Mouse (Mus musculus) CH12.LX (cell line): ENCODE data around the gene Ube2l3. TPM values are rescaled to one million over a fixed set of nuclear protein-coding genes. Genes with fewer than 3 reads are reported as not detected.

Source experiments
- DNase-seq: peaks from one replicate; pipeline ENCODE4 v3.0.0-alpha.2; 2013; ENCODE audit errors: extremely low read depth
- H3K27ac ChIP-seq: 2 replicates; pipeline ENCODE4 v1.5.1; 2012; ENCODE audit warnings: low read depth, mild to moderate bottlenecking, control low read depth, moderate library complexity; ENCODE audit not compliant: insufficient read depth
- H3K27me3 ChIP-seq: replicated peaks from 2 replicates; pipeline ENCODE3; 2012; ENCODE audit warnings: inconsistent platforms
- H3K36me3 ChIP-seq, 2 experiments: replicated peaks in 1 of 2; 2 replicates each; pipeline versions ENCODE3 to v1.6.1; 2012; ENCODE audit warnings: inconsistent platforms in 1 of 2, low read length in 1 of 2, mild to moderate bottlenecking in 1 of 2, mixed read lengths in 1 of 2, moderate library complexity in 1 of 2; ENCODE audit not compliant: control insufficient read depth in 1 of 2, insufficient read depth in 1 of 2
- H3K4me1 ChIP-seq, 2 experiments: 2 replicates each; pipeline ENCODE4 v1.6.1; 2012; ENCODE audit warnings: inconsistent platforms in 1 of 2, moderate library complexity in 1 of 2; ENCODE audit not compliant: insufficient read depth in 2 of 2, control insufficient read depth in 1 of 2
- H3K4me2 ChIP-seq: 2 replicates; pipeline ENCODE4 v1.6.1; 2012; ENCODE audit warnings: low read depth, mild to moderate bottlenecking, control low read depth; ENCODE audit not compliant: poor library complexity, insufficient read depth, severe bottlenecking
- H3K4me3 ChIP-seq, 3 experiments: fragments of 150-350 bp in 1 of 3; sonication (generic) in 1 of 3; replicated peaks in 1 of 3; 2 replicates each; pipeline versions ENCODE3 to v1.5.1; 2011 to 2012; ENCODE audit warnings: low read depth in 2 of 3, low read length in 2 of 3, mild to moderate bottlenecking in 2 of 3, moderate library complexity in 2 of 3, control low read depth in 1 of 3, improper control_type of control experiment in 1 of 3, inconsistent platforms in 1 of 3, mixed read lengths in 1 of 3; ENCODE audit not compliant: poor library complexity in 1 of 3
- H3K79me2 ChIP-seq: replicated peaks from 2 replicates; pipeline ENCODE4 v1.6.1; 2012; ENCODE audit warnings: mild to moderate bottlenecking, moderate library complexity; ENCODE audit not compliant: control insufficient read depth, poor library complexity, insufficient read depth, severe bottlenecking; ENCODE audit errors: extremely low read depth
- H3K9ac ChIP-seq: 2 replicates; pipeline ENCODE4 v1.6.1; 2012; ENCODE audit warnings: low read depth, mild to moderate bottlenecking, control low read depth, moderate library complexity; ENCODE audit not compliant: insufficient read depth
- H3K9me3 ChIP-seq: replicated peaks from 2 replicates; pipeline ENCODE3; 2012; ENCODE audit warnings: low read length, inconsistent platforms, mixed read lengths
- BHLHE40 ChIP-seq: IDR thresholded peaks from 2 replicates; pipeline ENCODE4 v1.6.1; 2011; ENCODE audit warnings: mild to moderate bottlenecking, low read depth, low read length, improper control_type of control experiment
- CHD1 ChIP-seq: IDR thresholded peaks from 2 replicates; pipeline ENCODE4 v1.6.1; 2012; ENCODE audit warnings: low read depth, low read length, improper control_type of control experiment, inconsistent platforms
- CHD2 ChIP-seq: IDR thresholded peaks from 2 replicates; pipeline ENCODE4 v1.6.1; 2011; ENCODE audit warnings: low read length, improper control_type of control experiment
- CTCF ChIP-seq, 2 experiments: IDR thresholded peaks in 1 of 2; conservative IDR thresholded peaks in 1 of 2; 2 replicates each; pipeline ENCODE4 v1.5.1; 2011 to 2012; ENCODE audit warnings: low read depth in 2 of 2, low read length in 2 of 2, improper control_type of control experiment in 1 of 2, inconsistent platforms in 1 of 2, mild to moderate bottlenecking in 1 of 2, moderate library complexity in 1 of 2
- ETS1 ChIP-seq: conservative IDR thresholded peaks from 2 replicates; pipeline ENCODE4 v1.6.1; 2012; ENCODE audit warnings: low read depth, mild to moderate bottlenecking, inconsistent platforms, low read length, improper control_type of control experiment, moderate library complexity
- HCFC1 ChIP-seq: IDR thresholded peaks from 2 replicates; pipeline ENCODE4 v1.6.1; 2012; ENCODE audit warnings: low read depth, mild to moderate bottlenecking, inconsistent platforms, low read length, improper control_type of control experiment
- JUN ChIP-seq: IDR thresholded peaks from 2 replicates; pipeline ENCODE4 v1.6.1; 2011; ENCODE audit warnings: low read depth, mild to moderate bottlenecking, low read length, improper control_type of control experiment, moderate library complexity; ENCODE audit not compliant: insufficient read depth
- JUND ChIP-seq: conservative IDR thresholded peaks from 2 replicates; pipeline ENCODE4 v1.6.1; 2011; ENCODE audit warnings: low read depth, low read length, improper control_type of control experiment
- KAT2A ChIP-seq: IDR thresholded peaks from 2 replicates; pipeline ENCODE4 v1.6.1; 2012; ENCODE audit warnings: low read length, improper control_type of control experiment, inconsistent platforms; ENCODE audit not compliant: insufficient replicate concordance
- MAFK ChIP-seq: IDR thresholded peaks from 2 replicates; pipeline ENCODE4 v1.6.1; 2011; ENCODE audit warnings: low read length, improper control_type of control experiment; ENCODE audit not compliant: insufficient replicate concordance
- MAX ChIP-seq: IDR thresholded peaks from 2 replicates; pipeline ENCODE4 v1.6.1; 2011; ENCODE audit warnings: low read length, improper control_type of control experiment
- MYC ChIP-seq: IDR thresholded peaks from 2 replicates; pipeline ENCODE4 v1.6.1; 2011; ENCODE audit warnings: low read depth, mild to moderate bottlenecking, improper control_type of control experiment, low read length
- POLR2AphosphoS2 ChIP-seq: IDR thresholded peaks from 2 replicates; pipeline ENCODE4 v1.6.1; 2011; ENCODE audit warnings: low read depth, low read length, improper control_type of control experiment
- RAD21 ChIP-seq: IDR thresholded peaks from 2 replicates; pipeline ENCODE4 v1.6.1; 2011; ENCODE audit warnings: low read depth, mild to moderate bottlenecking, low read length, improper control_type of control experiment, moderate library complexity
- SIN3A ChIP-seq: IDR thresholded peaks from 2 replicates; pipeline ENCODE4 v1.6.1; 2012; ENCODE audit warnings: low read length, improper control_type of control experiment, inconsistent platforms
- TBP ChIP-seq: conservative IDR thresholded peaks from 2 replicates; pipeline ENCODE4 v1.6.1; 2011; ENCODE audit warnings: low read depth, low read length, improper control_type of control experiment
- TCF12 ChIP-seq: IDR thresholded peaks from 2 replicates; pipeline ENCODE4 v1.6.1; 2014; ENCODE audit warnings: low read depth, mild to moderate bottlenecking, inconsistent platforms, low read length, improper control_type of control experiment
- USF2 ChIP-seq: conservative IDR thresholded peaks from 2 replicates; pipeline ENCODE4 v1.6.1; 2011; ENCODE audit warnings: low read depth, low read length, improper control_type of control experiment
- ZC3H11A ChIP-seq: IDR thresholded peaks from 2 replicates; pipeline ENCODE4 v1.6.1; 2012; ENCODE audit warnings: low read depth, mild to moderate bottlenecking, inconsistent platforms, low read length, improper control_type of control experiment
- dilution Hi-C: fragments of 300-500 bp; cut with MboI; formaldehyde crosslinking; loops from 2 replicates; pipeline ENCODE4 v1.14.3; 2020; ENCODE audit warnings: low sequenced_read_pairs; ENCODE audit not compliant: extremely low pct_unique_long_range_greater_than_20kb, extremely low pct_ligation_motif_present
- in situ Hi-C: fragments of 300-500 bp; cut with MboI; formaldehyde crosslinking; loops from 3 replicates; pipeline ENCODE4 v1.14.3; 2019; ENCODE audit warnings: low sequenced_read_pairs, low pct_ligation_motif_present, low pct_unique_long_range_greater_than_20kb, mixed read lengths
- polyA plus RNA-seq: library from polyadenylated mRNA; unstranded; fragments of >175 nt; gene quantifications from 2 replicates; pipeline ENCODE4 v1.2.1, GENCODE M21; 2012; ENCODE audit warnings: low read depth; ENCODE audit not compliant: insufficient read length
- total RNA-seq, 2 experiments: library from RNA; depleted of rRNA; stranded (reverse); fragments of 300-350 nt in 1 of 2; fragments of >200 nt in 1 of 2; gene quantifications; 2 replicates each; pipeline ENCODE4 v1.2.3; 2012 to 2014

The Ube2l3 gene
- total and polyA plus RNA-seq, 3 experiments = 156 to 386 (median 302) TPM

DNA sequence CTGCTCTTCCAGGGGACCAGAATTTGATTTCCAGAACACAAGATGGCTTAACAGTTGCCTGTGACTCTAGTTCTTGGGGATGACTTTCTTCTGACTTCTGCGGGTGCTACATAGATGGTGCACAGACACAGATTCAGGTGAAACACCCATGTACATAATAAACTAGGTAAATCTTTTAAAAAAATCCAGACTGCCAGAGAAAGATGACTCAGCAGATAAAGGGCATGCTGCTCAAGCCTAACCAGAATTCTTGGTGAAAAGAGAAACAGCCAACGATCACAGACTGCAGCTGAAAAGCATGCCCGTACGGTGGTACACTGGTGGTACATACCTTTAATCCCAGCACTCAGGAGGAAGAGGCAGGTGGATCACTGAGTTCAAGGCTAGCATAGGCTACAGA lies 8.6 kb downstream of the Ube2l3 start:
- H3K9ac ChIP-seq = no peak overlapping the region
- H3K4me2 ChIP-seq = no peak overlapping the region
- peaks cover 14 to 74% of the 10 kb centered on the region in 2 experiments for H3K36me3 ChIP-seq
- no peak for DNase-seq
- H3K79me2 ChIP-seq = peaks cover 99% of the 10 kb centered on the region
- dilution Hi-C loops = no loop called here
- in situ Hi-C loops = no loop called here
- no peak for TF ChIP-seq BHLHE40
- no peak for TF ChIP-seq ETS1
- TF ChIP-seq MAX = no peak
- no peak for TF ChIP-seq CHD2
- peak; percentile 79 for TF ChIP-seq MAFK
- H3K27me3 ChIP-seq = no peaks in the 10 kb centered on the region
- no peaks in the 10 kb centered on the region for H3K9me3 ChIP-seq
- H3K4me1 ChIP-seq = peaks cover 0 to 51% of the 10 kb centered on the region in 2 experiments; a peak in 2 of 4 replicates
- H3K4me3 ChIP-seq = no peak overlapping the region
- H3K27ac ChIP-seq = no peak overlapping the region

DNA sequence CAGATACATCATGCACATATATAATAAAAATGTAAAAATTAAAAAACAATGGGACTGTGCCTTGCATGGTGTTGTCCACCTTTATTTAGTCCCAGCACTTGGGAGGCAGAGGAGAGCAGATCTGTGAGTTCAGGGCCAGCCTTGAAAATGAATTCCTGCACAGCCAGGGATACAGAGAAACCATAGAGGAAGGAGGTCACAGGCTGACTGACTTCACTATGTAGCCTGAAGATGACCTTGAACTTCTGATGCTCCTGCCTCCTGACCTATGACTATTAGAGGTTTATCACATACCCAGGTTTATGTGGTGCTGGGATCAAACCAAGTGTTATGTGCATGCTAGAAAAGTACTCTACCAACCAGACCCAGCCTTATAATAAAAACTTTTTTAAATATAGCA lies 17.0 kb downstream of the Ube2l3 start:
- dilution Hi-C loops (no loop called here), in situ Hi-C loops (no loop called here)
- no peak overlapping the region for H3K4me3 ChIP-seq
- H3K27me3 ChIP-seq = no peaks in the 10 kb centered on the region
- no peak overlapping the region for H3K9ac ChIP-seq
- no peak overlapping the region for H3K4me2 ChIP-seq
- peaks cover 15 to 47% of the 10 kb centered on the region in 2 experiments for H3K4me1 ChIP-seq
- peaks cover 21 to 69% of the 10 kb centered on the region in 2 experiments for H3K36me3 ChIP-seq
- H3K79me2 ChIP-seq = peaks cover 97% of the 10 kb centered on the region
- no peak overlapping the region for H3K27ac ChIP-seq
- TF ChIP-seq JUN = no peak
- no peak for TF ChIP-seq ZC3H11A
- TF ChIP-seq POLR2AphosphoS2 = 0 out of 2 replicates have a peak, but pooled peaks have one; percentile 20
- H3K9me3 ChIP-seq = no peaks in the 10 kb centered on the region
- DNase-seq = no peak

DNA sequence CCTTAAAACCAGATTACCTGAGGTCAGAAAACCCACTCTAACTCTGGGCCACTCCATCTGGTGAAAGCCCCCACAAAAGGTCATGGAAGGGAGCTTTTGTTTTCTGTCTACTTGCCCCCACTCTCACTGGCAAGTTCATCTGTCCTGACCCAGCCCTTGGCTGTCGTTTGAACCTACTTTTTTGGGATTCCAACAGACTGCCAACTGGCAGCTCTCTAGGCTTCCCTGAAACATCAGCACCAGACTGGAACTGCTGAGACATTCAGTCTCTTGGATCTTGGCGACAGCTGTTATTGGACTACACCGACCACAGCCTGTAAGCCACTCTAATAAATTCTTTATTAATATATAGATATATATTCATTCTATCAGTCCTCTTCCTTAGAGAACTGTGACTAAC lies 19.4 kb downstream of the Ube2l3 start:
- Histone ChIP-seq H3K4me2 (no peak overlapping the region), H3K4me1 (peaks cover 15 to 59% of the 10 kb centered on the region in 2 experiments), H3K9me3 (no peaks in the 10 kb centered on the region), H3K9ac (no peak overlapping the region), H3K36me3 (peaks cover 20 to 68% of the 10 kb centered on the region in 2 experiments), H3K27ac (no peak overlapping the region), H3K27me3 (no peaks in the 10 kb centered on the region), H3K79me2 (peaks cover 98% of the 10 kb centered on the region), H3K4me3 (no peak overlapping the region)
- no peak for DNase-seq
- in situ Hi-C loops = no loop called here
- dilution Hi-C loops = no loop called here
- no peak for TF ChIP-seq CHD2
- TF ChIP-seq USF2 = no peak
- TF ChIP-seq SIN3A = no peak
- TF ChIP-seq CHD1 = no peak
- no peak for TF ChIP-seq TBP
- no peak for TF ChIP-seq HCFC1
- TF ChIP-seq POLR2AphosphoS2 = no peak
- TF ChIP-seq KAT2A = no peak
- TF ChIP-seq TCF12 = no peak
- TF ChIP-seq RAD21 = no peak
- TF ChIP-seq CTCF (conservative IDR thresholded peaks at IDR 0.05 in 1 of 2, IDR thresholded peaks at IDR 0.05 in 1 of 2; ENCODE audit: low read depth in 2 of 2, low read length in 2 of 2) = no peak
- no peak for TF ChIP-seq MYC
- TF ChIP-seq JUND = no peak
- TF ChIP-seq MAFK = no peak
